Mouse (Mus musculus): ENCODE data around the gene A2ml1. TPM values are rescaled to one million over a fixed set of nuclear protein-coding genes. Genes with fewer than 3 reads are reported as not detected.

A2ml1 gene
- polyA plus RNA-seq, 1 experiment = not detected

GRCm38 (mm10) chr6:128577301-128577700 is 4.1 kb downstream of the A2ml1 start:
- no peak for TF ChIP-seq GATA1 (IDR thresholded peaks at IDR 0.05; ENCODE audit: low read length)

DNA sequence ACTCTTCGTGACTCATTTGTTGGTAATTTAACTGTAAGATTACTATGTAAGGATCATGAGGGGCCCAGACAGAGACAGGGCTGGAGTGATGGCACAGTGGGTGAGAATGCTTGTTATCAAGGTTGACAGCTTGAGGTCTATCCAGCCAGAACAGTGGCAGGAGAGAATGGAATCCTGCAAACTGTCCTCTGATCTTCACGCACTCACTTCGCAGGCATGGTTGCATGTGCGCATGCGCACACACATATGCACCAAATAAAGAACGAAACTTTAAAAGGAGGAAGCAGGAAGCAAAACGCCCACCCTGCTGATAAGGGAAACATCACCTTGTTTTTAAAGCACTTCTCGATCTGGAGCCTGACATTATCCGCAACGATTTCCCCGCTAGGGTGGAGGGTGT is 14.8 kb downstream of the A2ml1 start:
- no peak for TF ChIP-seq GATA1 (IDR thresholded peaks at IDR 0.05; ENCODE audit: low read length)

DNA sequence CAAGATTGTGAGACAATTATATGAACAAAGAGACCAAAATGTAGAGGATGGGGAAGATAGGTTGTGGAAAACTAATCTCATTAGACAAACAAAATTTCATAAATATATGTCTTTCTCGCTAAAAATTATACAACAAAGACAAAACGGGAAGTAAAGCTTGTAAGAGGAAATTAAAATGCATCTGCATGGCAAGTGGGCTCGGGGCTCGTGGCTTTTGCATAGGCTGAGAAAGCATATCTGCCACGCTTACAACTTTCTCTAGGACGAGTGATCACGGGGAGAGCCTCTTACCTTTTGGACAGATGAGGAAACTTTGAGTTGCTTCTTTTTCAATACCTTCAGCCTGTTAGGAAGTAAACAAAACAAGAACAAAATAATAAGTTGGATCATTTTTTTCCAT is 27.4 kb downstream of the A2ml1 start:
- no peak for TF ChIP-seq GATA1 (IDR thresholded peaks at IDR 0.05; ENCODE audit: low read length)

GRCm38 (mm10) chr6:128549463-128550452 is 31.6 kb downstream of the A2ml1 start:
- no peak for TF ChIP-seq GATA1 (IDR thresholded peaks at IDR 0.05; ENCODE audit: low read length)

DNA sequence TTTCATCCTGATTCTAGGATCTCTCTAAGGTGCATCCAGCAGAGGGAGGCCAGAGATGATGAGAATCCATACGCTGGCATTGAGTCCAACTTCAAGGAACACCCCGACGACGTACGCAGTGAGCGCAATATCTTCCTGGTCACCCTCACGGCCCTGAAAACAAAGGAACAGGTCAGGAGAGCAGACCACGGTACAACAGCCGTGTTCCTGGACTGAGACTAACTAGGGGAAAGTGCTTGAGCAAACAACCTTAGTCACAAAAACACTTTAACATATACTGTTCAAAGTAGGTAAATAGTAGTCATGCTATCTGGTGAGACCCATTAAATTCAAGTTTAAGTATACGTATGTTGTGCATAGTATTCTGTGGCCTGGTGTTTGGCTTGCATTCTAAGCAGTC is 32.9 kb downstream of the A2ml1 start:
- TF ChIP-seq GATA1 (IDR thresholded peaks at IDR 0.05; ENCODE audit: low read length) = no peak

GRCm38 (mm10) chr6:128545402-128545801 is 36.0 kb downstream of the A2ml1 start:
- no peak for TF ChIP-seq GATA1 (IDR thresholded peaks at IDR 0.05; ENCODE audit: low read length)

GRCm38 (mm10) chr6:128543226-128543625 is 38.2 kb downstream of the A2ml1 start:
- TF ChIP-seq GATA1 (IDR thresholded peaks at IDR 0.05; ENCODE audit: low read length) = no peak

- no peak for TF ChIP-seq GATA1 (IDR thresholded peaks at IDR 0.05; ENCODE audit: low read length)
Observed at GRCm38 (mm10) chr6:128535250-128535649, 46.2 kb downstream of the A2ml1 start.

DNA sequence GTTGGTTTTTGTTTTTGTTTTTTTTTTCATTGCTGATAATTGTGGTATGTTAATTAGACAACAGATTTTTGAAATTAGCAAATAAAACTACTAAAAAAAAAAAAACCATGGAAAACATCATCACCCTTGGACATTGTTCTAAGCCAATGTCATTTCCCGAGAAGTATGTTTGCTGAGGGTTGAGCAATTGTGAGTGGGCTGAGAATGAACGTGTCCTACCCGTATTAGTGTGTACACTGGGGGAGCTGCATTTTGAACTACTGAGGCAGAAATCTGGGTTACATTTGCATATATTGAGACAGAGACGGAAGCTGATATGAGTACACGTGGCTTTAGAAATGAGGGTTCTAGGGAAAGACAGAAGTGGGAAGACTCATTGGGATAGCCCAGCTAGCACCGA is 48.1 kb downstream of the A2ml1 start:
- TF ChIP-seq GATA1 (IDR thresholded peaks at IDR 0.05; ENCODE audit: low read length) = no peak

GRCm38 (mm10) chr6:128532701-128533100 is 48.7 kb downstream of the A2ml1 start:
- no peak for TF ChIP-seq GATA1 (IDR thresholded peaks at IDR 0.05; ENCODE audit: low read length)

- no peak for TF ChIP-seq GATA1 (IDR thresholded peaks at IDR 0.05; ENCODE audit: low read length)
Observed at GRCm38 (mm10) chr6:128528491-128528890, 52.9 kb downstream of the A2ml1 start.

DNA sequence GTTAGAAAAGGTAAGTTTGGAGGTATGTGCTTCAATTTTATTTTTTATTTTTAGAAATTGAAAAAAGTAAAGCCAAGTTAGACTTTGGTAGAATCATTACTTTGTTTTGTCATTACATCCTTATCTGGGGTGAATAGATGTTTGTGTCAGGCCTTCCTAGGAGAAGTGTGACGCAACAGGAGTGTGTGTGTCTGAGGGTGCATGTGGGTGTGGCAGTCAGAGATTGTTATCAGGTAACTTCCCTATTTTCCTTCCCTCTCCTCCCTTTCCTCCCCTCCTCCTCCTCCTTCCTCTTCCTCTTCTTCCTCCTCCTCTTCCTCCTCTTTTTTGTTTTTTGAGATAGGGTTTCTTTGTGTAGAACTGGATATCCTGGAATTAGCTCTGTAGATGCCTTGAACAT is 54.3 kb downstream of the A2ml1 start:
- no peak for TF ChIP-seq GATA1 (IDR thresholded peaks at IDR 0.05; ENCODE audit: low read length)

GRCm38 (mm10) chr6:128526601-128527000 is 54.8 kb downstream of the A2ml1 start, which contains the start of gene Pzp:
Pzp (minus strand) TSS chr6:128526720.
- TF ChIP-seq GATA1 (IDR thresholded peaks at IDR 0.05; ENCODE audit: low read length) = no peak

DNA sequence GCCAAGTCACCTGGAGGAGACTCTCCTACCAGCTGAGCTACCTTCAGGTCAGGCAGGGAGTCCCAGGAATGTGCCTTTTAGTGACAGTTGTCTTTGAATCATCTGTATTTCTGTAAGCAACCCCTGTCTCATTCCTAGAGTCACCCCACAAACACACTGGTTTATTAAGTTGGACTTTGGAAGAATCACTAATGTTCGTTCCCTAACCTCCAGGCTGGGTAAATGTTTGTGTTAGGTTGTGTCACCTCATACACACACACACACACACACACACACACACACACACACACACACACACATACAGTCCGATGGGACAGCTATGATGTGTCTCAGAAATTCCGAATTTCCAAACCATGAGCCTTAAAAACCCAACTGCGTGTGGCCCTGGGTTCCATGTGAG is 55.6 kb downstream of the A2ml1 start:
- TF ChIP-seq GATA1 (IDR thresholded peaks at IDR 0.05; ENCODE audit: low read length) = no peak

- no peak for TF ChIP-seq GATA1 (IDR thresholded peaks at IDR 0.05; ENCODE audit: low read length)
Observed at GRCm38 (mm10) chr6:128523360-128523759, 58.0 kb downstream of the A2ml1 start.

- no peak for TF ChIP-seq GATA1 (IDR thresholded peaks at IDR 0.05; ENCODE audit: low read length)
Observed at GRCm38 (mm10) chr6:128519159-128519558, 62.2 kb downstream of the A2ml1 start.

- no peak for TF ChIP-seq GATA1 (IDR thresholded peaks at IDR 0.05; ENCODE audit: low read length)
Observed at GRCm38 (mm10) chr6:128505676-128506236, 75.7 kb downstream of the A2ml1 start.

All from G1E-ER4 (cell line).